Mouse (Mus musculus): ENCODE measurements around the gene Surf4.

GRCm38 (mm10) chr2:26913416-26914147, 20.1 kb downstream of the Surf4 start:
- TF ChIP-seq CTCF (IDR thresholded peaks at IDR 0.05; ENCODE audit: extremely low read depth, insufficient read length, insufficient replicate concordance, low read depth, low read length) (no peak), POLR2A (IDR thresholded peaks at IDR 0.05; ENCODE audit: low read depth, low read length) (no peak)
